Mouse (Mus musculus) heart, adult 18-20 months (tissue): ENCODE results near the gene Zcchc7. TPM values are rescaled to one million over a fixed set of nuclear protein-coding genes. Genes with fewer than 3 reads are reported as not detected.
"Not testable (repeated sequence)": the region's sequence is repeated elsewhere in the genome, so short reads cannot be mapped to it uniquely, and the experiment has no call there.

Experiments used
- DNase-seq, 2 experiments: peaks; one replicate each; pipeline ENCODE4 v3.0.0; 2021 to 2022; ENCODE audit warnings: mixed read lengths in 1 of 2
- total RNA-seq, 2 experiments: library from RNA; stranded (reverse); gene quantifications; 2 replicates each; pipeline ENCODE4 v1.2.3; 2021

Gene Zcchc7
- total RNA-seq, 2 experiments from 2014 or later, result 8.4 to 11.6 TPM

DNA sequence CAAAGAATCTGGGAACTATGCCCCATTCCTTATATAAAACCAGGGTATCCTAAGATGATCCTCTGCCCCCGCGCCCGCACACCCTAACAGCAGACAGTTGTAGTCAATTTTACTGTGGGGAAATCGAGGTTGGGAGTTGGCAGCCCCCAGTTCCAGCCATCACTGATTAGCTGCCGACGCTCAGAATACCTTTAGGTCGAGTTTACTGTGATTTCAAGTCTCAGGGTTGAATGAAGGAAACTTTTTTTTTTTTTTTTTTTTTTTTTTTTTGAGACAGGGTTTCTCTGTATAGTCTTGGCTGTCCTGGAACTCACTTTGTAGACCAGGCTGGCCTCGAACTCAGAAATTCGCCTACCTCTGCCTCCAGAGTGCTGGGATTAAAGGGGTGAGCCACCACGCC is 1.5 kb downstream of the Zcchc7 start:
- not testable (repeated sequence) for DNase-seq

DNA sequence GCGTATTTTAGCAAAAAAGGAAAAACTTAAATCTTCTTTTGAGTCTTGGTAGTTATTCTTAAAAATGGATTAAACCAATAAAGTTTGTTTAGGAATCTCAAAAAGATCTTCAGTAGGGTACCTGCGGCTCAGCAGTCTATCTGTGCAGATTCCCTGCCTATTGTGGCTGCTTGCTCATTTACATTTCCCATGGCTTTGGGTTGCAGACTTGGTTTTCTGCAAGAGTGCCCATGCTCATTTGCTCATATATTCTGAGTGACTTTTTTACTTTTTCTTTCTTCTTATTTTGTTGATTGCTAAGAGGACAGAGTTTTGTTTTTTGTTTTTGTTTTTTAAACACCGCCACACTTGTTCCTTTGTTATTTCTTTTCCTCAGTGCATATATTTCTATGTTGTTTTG is 19.2 kb downstream of the Zcchc7 start:
- no peak for DNase-seq

DNA sequence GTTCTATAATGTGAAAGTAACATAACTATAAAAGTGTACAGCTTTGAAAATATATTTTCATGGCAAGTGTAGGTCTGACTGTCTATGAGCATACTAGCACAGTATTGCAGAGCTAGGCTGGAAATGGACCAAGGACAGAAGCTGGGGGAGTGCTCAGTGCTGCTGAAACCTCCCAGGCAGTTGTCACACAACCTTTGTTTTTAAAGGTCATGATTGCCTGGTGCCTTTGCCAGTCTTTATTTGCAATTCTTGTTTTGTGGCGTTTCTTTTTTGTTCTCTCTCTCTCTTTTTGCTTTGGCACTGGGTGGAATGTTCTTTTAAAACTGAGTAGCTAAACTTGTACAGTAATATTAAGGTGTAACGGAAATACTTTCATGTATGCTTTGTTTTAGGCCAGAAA is 21.0 kb downstream of the Zcchc7 start:
- peak; percentile 38 to 45 for DNase-seq

DNA sequence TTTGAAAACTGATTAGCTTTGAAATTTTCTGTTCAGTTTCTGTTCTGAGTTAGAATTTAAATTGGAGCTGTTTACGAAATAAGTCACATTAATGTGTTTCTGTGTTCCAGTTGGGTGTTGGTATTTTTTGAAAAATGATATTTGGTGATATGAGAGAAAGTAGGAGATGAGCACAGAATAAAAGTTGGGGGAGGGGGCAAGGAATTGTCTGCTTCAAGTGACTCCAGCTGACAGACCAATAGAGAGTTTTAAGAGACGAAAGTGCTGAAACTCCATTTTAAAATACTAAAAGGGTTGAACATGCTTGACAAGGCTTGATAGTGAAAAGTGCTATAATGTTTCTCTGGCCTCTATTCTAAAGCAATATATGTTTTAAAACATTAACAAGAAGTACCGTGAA is 21.4 kb downstream of the Zcchc7 start:
- DNase-seq, result no peak

DNA sequence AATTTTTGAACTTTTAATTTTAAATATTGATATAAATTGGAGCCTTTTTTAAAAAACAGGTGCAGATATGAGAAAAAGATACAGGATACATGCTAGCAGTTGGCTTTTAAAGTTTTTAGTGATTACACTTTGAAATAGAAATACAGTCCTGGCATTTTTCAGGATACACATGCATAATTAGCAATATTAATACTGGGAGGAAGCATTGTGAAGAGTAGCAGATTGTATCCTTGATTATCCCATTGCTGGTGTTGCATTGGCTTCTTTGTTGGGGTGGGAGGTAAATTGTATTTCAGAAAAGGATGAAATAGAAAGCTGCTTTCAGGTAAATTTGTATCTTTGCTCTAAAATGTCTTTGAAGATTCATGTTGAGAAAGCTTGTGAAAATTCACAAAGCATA is 22.0 kb downstream of the Zcchc7 start:
- DNase-seq, result no peak

DNA sequence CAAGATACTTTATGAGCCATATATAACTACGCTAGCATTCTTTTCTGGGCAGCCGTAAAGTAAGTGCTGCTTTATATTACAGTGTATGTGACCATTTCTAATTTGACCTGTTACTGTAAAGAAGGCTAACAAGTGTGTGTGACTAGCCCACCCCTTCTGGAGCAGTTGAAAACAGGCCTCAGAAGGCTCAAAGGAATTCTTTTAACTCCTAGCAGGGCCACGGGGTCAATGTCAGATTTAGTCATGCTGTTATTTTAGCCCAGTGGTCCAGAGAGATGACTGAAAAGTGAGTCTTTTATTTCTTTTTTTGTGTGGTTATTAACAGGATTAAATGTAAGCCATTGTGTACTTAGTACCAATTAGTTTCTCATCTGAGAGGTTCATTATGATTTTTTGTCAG is 22.6 kb downstream of the Zcchc7 start:
- no peak for DNase-seq

DNA sequence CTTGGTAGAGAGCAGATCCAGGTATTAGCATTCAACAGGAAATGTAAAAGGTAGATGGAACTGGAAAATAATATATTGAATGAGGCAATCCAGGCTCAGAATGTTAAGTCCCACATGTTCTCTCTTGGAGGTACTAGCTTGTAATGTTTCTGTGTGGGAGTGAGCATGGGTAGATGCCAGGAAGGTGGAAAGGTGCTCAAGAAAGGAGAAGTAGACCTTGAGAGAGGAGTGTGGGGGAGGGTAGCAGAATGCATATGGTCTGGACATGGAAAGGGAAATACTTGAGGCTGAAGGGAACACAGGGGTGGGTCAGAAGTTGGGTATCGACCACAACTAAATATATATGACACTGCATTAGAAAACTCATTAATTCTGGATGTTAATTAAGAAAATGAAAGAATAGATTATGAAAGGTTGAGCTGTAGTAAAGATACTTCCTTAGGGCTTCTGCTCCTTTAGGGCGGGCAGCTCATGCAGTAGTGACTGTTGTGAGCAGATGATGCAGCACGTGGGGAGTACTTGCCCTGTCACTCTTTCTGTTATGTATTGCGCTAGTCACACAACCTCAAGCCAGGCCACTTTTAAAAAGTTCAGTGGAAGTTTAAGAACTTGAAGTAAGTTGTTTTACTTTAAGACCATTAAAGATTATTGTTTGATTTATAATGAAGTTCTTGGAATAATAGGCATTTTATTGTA is 24.9 kb downstream of the Zcchc7 start:
- no peak for DNase-seq

DNA sequence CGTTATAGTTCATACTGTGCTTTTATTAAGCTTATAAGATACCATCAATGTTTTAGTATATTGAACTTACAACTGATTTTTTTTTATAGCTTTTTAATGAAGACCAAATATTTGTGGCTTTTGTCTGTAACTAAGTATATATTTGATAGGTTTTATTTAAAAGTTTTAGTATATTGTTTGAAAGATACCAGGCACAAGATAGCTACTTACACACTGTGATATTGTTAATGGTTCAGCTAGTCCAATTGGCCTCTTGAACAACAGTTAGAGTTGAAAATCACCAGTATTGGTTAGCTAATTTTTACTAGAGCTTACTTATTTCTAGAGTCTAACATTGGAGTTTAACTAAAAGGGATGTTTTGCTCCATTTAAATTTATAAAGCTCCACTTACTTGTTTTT is 25.8 kb downstream of the Zcchc7 start:
- DNase-seq, result no peak

DNA sequence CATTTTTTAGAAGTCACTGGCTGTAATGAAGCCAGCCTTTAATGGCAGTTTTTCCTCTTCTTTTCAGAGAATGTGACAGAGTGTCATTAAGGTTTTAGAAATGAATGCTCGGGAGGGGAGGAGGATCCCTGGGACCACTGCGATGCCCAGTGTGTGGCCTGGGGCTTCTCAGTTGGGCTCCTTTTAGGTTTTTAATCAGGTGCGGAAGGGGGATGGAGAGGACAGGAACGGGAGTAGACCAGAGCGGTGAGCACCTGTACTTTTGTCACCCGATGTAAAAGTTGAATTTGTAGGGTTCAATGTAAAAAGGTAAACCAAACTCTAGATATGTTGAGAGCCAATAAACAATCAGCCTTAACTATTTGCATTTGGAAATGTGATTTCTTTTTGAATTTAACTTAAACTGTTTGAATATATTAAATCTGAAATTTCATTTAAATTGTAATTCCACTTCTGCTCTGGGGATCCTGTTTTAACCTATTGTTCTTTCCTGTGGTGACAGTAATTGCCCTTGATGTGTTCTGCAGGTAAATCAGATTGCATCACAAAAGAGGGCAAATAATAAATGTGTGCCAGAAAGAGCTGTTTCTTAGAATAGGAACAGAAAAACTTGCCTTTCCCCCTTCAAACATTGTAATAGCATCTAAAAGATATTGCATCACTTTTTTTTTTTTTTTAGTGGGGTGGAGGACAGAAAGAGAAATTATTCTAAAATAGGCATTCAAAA is 28.1 kb downstream of the Zcchc7 start:
- DNase-seq, result no peak

DNA sequence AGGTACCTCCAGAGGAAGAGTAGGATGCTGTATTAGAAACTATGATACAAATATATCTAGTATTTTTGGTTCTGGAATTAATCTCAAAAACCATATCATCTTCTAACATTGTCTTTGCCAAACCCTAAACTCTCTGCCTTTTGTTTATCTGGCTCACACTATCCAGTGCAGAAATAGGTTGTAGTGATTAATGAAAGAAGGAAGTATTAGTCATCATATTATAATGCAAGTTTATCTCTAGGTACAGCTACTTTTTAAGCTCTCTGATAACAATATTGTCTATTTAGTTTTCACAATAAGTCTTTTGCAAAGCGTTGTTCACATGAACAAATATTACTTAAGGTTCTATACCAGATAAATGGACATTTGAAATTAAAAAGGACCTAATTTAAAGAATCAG is 57.2 kb downstream of the Zcchc7 start:
- DNase-seq, result no peak

DNA sequence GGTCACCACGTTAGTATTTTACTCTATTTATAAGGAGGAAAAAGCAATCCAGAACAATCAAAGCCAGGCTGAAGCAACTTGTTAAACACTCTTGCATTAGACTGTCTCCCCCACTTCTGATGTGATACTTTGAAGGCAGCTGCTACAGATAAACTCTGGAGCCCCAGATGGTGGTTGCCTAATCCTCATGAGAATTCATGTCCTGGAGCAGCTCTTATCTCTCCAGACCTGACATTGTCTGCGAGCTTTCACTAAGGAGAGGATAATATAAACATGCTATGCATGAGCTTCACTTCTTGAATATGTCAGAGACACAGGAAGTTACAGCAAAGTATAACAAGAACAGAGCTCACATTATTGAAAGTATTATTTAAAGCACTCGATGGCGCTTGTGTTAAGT is 58.1 kb downstream of the Zcchc7 start:
- DNase-seq, result no peak

DNA sequence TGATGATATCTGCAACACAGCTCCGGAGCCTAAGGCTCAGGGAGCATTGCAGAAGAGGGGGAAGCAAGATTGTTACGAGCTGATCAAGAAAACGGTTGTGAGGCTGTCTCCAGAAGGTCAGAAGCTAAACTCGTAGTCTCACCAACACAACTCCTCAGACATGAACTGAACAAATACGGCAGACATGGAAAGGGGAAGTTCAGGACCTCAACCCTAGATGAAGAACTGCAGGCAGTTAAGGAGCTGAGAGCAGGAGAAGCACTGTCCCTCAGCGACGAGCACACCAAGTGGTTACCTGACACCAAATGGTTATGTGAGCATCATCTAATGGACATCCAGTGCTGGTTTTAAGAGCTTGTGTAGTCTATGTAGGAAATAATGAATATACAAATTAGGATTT is 60.9 kb downstream of the Zcchc7 start:
- DNase-seq, result no peak

DNA sequence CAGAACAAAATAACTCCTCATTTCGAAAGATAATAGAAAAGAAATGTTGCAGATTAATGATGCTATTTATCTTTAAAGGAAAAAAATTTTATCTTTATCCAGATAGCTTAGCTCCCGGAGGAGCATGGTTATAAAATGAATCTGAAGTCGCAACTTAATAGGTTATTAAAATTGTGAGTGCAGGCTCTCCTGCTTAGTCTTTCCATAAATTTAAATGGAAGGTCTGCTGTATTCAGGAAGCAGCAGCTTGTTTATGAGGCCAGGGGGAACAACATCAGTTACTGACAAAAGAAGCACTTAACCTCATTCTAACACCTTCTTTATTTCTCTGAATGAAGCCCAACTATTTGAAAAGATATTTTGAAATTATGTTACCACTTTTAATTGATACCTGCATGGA is 74.9 kb downstream of the Zcchc7 start:
- DNase-seq, result no peak

DNA sequence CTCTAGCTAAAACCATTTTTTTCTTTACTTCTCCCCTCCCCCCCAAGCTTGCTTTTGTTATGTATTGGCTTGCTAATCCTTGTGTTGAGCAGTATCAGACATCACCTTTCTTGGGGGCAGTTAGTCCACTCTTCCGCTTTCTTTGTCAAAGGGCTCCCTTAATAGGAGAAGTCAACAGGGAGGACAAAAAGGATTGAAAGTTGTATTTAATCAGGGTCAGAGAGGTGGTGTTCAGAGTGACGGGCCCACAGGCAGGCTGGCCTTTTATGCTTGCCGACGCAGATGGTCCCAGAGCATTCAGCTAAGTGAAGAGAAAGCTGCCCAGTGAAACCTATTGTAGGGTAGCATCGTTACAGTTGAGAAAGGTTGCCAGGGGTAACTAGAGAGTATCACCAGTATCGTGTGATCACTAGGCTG is 96.2 kb downstream of the Zcchc7 start:
- DNase-seq, result no peak

DNA sequence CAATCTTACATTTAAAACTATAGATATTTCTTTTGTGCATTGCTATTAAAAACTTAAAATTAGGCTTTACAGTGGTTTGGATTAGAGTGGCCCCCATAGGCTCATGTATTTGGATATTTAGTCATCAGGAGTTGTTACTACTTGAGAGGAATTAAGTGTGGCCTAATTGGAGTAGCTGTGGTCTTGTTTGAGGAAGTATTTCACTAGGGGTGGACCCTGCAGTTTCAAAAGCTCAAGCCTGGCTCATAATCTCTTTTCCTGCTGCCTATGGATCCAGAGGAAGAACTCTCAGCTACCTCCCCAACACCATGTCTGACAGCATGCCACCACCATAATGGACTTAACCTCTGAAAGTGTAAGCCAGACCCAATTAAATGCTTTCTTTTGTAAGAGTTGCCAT is 115.9 kb downstream of the Zcchc7 start:
- no peak for DNase-seq

DNA sequence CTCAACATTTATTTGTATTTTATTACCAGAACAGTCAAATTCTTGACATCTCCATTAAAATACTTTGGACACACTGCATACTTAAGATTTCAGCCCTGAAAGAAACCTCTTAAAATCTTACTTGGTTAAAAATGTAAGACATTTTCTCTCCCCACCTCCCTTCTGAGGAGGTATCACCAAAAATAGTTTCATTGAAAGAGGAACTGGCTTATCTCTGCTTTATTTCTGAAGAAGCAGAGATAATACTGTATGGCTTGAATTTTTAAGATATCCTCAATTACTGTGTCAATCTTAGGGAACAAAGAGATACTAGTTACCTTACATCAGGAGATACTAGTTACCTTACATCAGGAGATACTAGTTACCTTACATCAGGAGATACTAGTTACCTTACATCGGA is 116.4 kb downstream of the Zcchc7 start:
- no peak for DNase-seq

DNA sequence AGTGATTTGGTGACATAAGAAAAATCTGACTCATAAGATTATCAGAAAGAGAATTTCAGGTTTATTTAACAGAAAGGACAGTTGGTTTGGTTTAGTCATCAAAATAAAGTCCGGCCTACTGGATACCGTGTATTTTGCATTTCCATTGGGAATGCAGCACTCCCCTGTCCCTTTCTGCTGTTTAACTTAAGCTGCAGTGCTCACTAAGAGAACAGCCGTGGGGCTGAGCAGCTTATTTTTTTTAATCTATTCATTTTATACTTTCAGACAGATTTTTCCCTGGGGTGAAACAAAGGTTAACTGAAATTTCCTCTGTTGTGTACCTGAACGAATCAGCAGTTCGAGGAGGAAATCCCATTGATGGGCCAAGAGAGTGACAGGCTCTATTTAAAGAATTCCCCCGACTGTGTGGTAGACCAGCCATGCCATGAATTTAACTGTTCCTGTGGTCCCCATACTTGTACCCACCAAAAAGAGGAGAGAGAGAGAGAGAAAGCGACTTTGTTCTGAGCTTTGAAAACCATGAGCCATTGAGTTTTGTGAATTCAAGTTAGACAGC is 124.5 kb downstream of the Zcchc7 start:
- DNase-seq, result no peak

DNA sequence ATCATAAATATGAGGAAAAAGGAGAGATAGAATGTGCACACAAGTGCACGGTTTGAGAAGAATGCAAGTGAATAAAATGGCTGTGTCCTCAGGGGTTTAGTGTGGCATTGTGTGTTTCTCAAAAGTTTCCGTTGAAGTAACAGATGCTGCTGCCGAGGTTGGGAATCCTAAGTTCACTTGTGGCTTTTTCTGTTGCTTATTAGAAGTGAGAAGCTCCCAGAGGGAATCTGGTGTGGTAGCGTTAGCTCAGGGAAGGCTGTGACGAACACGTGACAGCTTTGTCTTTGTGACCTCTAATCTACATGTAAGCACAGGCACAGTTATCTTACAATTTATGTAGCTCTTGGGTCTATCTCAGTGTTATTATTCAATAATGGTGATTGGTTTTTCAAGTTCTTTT is 130.5 kb downstream of the Zcchc7 start:
- no peak for DNase-seq

DNA sequence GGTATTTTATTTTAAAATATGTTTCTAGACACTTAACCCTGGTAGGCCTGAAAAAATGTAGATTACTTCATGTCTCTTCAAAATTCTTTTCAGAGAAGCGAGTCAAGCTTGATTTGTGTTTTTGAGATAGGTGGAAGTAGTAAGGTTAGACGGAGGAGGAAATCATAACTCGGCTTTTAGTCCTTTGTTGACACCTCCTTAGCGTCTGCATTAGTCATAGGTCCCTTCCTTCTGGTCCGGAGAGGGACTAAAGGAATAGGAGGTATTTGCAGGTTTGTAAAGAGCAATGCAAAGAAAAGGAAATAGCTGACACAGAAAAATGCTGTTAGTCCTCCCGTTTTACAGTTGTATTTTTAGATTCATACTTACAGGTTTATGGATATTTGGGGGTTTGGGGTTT is 135.7 kb downstream of the Zcchc7 start:
- DNase-seq, result no peak

DNA sequence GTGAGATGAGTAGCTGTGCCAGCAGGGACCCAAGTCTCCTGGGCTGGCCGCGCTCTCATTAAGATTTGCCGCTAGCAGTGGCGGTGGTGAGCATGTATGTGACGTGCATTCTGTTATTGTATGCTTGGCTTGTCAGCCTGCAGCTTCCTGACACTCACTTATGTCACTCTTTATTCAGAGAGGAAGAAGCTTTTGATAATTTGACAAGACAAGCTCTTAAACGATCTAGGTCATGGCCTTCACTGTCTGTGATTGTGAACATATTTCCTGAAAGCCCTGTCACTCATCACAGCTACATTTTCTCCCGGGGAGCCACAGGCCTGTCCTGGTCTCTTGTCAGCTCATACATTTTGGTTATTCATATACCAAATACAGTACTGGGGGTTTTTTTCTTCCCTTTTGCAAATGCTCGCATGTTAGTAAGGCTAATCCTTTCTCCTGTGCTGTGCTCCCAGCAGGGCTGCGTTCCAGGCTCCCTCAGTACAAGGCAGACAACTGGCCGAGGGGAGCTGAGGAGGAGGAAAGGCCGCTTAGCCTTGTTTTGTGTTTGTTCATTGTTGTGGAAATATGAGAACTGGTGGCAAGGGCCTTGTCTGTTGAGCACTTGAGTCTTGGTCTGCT is 150.1 kb downstream of the Zcchc7 start:
- DNase-seq, result peak; percentile 11 to 23

DNA sequence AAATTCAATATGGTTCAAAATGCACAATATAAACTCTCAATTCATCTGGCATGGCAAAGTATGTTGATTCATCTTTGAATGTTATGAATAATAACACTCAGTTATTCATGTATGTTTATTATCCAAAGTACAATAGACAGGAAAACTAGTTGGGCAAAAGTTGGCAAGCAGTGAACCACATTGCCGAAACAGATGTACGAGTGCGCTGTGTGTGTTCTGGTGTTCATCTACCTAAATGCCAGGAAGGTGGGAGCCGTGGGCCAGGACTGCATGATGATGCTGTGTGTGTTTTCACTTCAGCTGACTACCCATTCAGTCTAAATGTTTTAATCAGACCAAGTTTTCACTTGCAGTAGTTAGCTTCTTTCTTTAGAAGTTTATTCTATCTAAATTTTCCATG is 150.7 kb downstream of the Zcchc7 start:
- DNase-seq, result no peak

DNA sequence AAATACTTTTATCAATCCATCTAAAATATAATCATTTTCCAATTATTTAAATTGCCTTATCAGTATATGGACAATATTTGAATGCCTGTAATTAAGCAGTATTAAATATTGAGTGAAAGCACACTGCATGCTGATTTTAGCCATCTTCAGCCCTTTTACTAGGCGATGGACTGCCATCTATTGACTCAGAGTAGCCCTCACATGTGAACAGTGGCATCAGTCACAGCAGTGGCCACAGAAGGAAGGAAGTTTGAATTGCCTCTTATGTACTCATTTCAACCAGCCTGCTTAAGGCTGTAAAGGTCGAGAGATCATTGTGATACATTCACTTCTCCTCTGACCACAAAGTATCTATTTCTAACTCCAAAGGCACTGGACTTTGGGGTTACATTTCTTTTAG is 154.4 kb downstream of the Zcchc7 start:
- DNase-seq, result peak; percentile 9 to 11

DNA sequence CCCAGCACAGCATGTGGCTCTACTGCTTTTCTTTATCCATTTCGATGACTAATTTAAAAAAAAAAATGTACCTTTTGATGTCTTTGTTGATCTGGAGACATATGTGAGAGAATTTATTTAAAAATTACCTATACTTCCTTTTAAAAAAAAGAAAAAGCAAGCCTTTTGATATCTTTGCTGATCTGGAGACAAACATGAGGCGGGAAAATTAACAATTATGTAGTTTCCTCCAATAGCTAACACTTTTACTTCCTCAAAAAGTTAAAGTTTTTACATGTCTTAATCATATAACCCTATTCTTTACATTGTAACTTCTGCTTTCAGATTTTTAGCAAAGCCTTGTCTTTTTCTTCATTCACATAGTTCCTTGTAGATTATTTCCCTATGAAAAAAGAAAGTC is 155.2 kb downstream of the Zcchc7 start:
- no peak for DNase-seq
